Mouse (Mus musculus) ES-E14 (cell line): ENCODE measurements around the gene Shox2. TPM values are rescaled to one million over a fixed set of nuclear protein-coding genes. Genes with fewer than 3 reads are reported as not detected.

Source experiments
- DNase-seq: peaks from one replicate; pipeline ENCODE4 v3.0.0-alpha.2; 2013; ENCODE audit warnings: low read depth, low spot score
- H3K27ac ChIP-seq: 2 replicates; pipeline ENCODE4 v1.5.1; 2012; ENCODE audit warnings: low read depth, mild to moderate bottlenecking, low read length, moderate library complexity, mixed read lengths; ENCODE audit not compliant: poor library complexity, insufficient read depth, severe bottlenecking
- H3K36me3 ChIP-seq: 2 replicates; pipeline ENCODE4 v1.6.1; 2012; ENCODE audit warnings: mild to moderate bottlenecking, low read length, moderate library complexity, mixed read lengths; ENCODE audit not compliant: control insufficient read depth, poor library complexity, insufficient read depth, severe bottlenecking
- H3K4me1 ChIP-seq, 2 experiments: fragments of 150-350 bp in 1 of 2; sonication (generic) in 1 of 2; 2 replicates each; pipeline ENCODE4 v1.6.1; 2012; ENCODE audit warnings: low read length in 2 of 2, mild to moderate bottlenecking in 1 of 2, mixed read lengths in 1 of 2; ENCODE audit not compliant: control insufficient read depth in 2 of 2, insufficient read depth in 2 of 2, poor library complexity in 1 of 2
- H3K4me3 ChIP-seq, 2 experiments: fragments of 150-350 bp in 1 of 2; sonication (generic) in 1 of 2; 2 replicates each; pipeline ENCODE4 v1.5.1; 2012; ENCODE audit warnings: low read length in 2 of 2, low read depth in 1 of 2, mild to moderate bottlenecking in 1 of 2, mixed read lengths in 1 of 2; ENCODE audit not compliant: insufficient read depth in 1 of 2, poor library complexity in 1 of 2, severe bottlenecking in 1 of 2
- H3K9ac ChIP-seq: 2 replicates; pipeline ENCODE4 v1.6.1; 2012; ENCODE audit warnings: low read depth, mild to moderate bottlenecking, low read length, mixed read lengths; ENCODE audit not compliant: poor library complexity, insufficient read depth, severe bottlenecking
- H3K9me3 ChIP-seq: fragments of 150-350 bp; sonication (generic); 2 replicates; pipeline ENCODE4 v1.6.1; 2012; ENCODE audit warnings: low read depth, mild to moderate bottlenecking, low read length; ENCODE audit not compliant: control insufficient read depth, insufficient read depth
- CHD2 ChIP-seq: IDR thresholded peaks from 2 replicates; pipeline ENCODE4 v1.6.1; 2014; ENCODE audit warnings: mild to moderate bottlenecking, low read depth, low read length, inconsistent platforms
- HCFC1 ChIP-seq: IDR thresholded peaks from 2 replicates; pipeline ENCODE4 v1.6.1; 2012; ENCODE audit warnings: low read length, inconsistent platforms, borderline replicate concordance; ENCODE audit not compliant: insufficient read depth
- MAFK ChIP-seq: IDR thresholded peaks from 2 replicates; pipeline ENCODE4 v1.6.1; 2014; ENCODE audit warnings: mild to moderate bottlenecking, low read depth, low read length, inconsistent platforms; ENCODE audit not compliant: insufficient read depth
- ZC3H11A ChIP-seq: IDR thresholded peaks from 2 replicates; pipeline ENCODE4 v1.6.1; 2012; ENCODE audit warnings: low read depth, mild to moderate bottlenecking, inconsistent platforms, low read length, borderline replicate concordance
- ZNF384 ChIP-seq: IDR thresholded peaks from 2 replicates; pipeline ENCODE4 v1.6.1; 2012; ENCODE audit warnings: low read depth, low read length, inconsistent platforms
- in situ Hi-C, 2 experiments: fragments of 600-800 bp; cut with MboI; formaldehyde crosslinking; loops; one replicate each; pipeline ENCODE4 v1.15.1; 2025; ENCODE audit warnings: low sequenced_read_pairs in 2 of 2, inconsistent platforms in 1 of 2; ENCODE audit not compliant: unreplicated experiment in 2 of 2
- total RNA-seq: library from RNA; depleted of rRNA; stranded (reverse); fragments of 300-350 nt; gene quantifications from 2 replicates; pipeline ENCODE4 v1.2.3, GENCODE M21; 2012

Shox2 gene
- total RNA-seq, 1 experiment: 0.45 TPM

DNA sequence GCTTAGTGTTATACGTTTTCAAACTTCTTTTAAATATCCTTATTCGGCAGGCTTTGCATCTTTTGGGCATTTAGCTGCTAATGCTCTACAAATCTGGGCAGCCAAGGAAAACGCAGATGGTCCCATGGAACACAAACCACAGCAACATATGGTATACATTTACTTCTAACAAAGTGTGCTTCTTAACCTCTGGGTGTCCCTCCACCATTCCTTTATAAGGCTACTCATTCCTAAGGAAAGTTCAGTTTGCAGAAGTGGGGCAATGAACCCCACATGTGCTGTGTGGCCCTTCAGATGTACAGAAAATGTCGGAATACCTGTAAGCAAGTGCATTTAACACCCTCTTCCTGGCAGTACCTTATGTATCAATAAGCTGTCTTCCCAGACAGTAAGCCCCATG is 14.1 kb downstream of the Shox2 start:
- no peaks in the 10 kb centered on the region for H3K36me3 ChIP-seq
- peaks cover 0 to 5% of the 10 kb centered on the region in 2 experiments; a peak in 1 of 4 replicates for H3K4me1 ChIP-seq
- DNase-seq: no peak
- H3K4me3 ChIP-seq: no peak overlapping the region
- H3K9me3 ChIP-seq: no peaks in the 10 kb centered on the region
- in situ Hi-C loops: no loop called here
- no peak overlapping the region for H3K9ac ChIP-seq
- TF ChIP-seq CHD2 (no peak), ZNF384 (no peak), ZC3H11A (no peak), HCFC1 (no peak), MAFK (no peak)
- no peak overlapping the region for H3K27ac ChIP-seq

DNA sequence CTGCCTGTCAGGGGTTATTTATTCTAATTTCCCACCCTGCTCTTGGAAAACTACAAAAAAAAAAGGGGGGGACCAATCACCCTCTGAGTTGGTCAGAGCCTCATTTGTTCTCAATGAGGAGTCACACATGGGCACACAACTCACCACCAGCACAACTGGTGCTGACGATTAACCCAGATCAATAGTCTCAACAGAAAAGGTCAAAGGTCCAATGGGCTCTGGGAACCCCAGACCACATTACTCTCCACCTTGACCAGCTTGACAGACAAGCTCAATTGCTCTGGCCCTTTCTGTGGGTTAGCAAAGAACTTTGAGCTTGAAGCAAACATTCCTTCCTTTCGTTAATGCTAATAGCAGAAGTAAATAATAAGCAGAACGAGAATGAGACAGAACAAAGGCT is 16.7 kb downstream of the Shox2 start:
- Histone ChIP-seq H3K36me3 (no peaks in the 10 kb centered on the region), H3K4me1 (no peaks in the 10 kb centered on the region), H3K27ac (no peak overlapping the region), H3K9me3 (no peaks in the 10 kb centered on the region), H3K9ac (no peak overlapping the region), H3K4me3 (no peak overlapping the region)
- in situ Hi-C loops: no loop called here
- no peak for DNase-seq
- TF ChIP-seq MAFK (no peak), ZNF384 (no peak), ZC3H11A (no peak), CHD2 (no peak), HCFC1 (no peak)

DNA sequence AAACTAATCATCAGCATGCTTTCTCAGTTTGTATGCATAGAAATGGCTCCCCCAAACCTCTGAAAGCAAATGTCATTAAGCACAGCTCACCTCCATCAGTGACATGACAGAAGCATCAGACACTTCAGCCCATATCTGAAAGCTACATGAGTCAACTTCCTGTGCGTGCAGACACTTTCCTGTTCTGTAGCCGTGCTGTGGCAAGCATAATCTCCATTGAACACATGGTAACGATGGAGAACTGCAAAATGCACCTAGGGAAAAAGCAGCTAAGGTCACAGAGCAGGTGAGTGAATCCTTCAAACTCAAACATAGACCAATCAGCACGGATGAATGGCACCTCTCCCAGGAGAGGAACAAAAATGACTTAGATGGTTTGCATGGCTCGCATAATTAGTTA is 21.6 kb downstream of the Shox2 start:
- Histone ChIP-seq H3K9me3 (no peaks in the 10 kb centered on the region), H3K36me3 (no peaks in the 10 kb centered on the region), H3K4me1 (no peaks in the 10 kb centered on the region), H3K27ac (no peak overlapping the region), H3K4me3 (no peak overlapping the region), H3K9ac (no peak overlapping the region)
- DNase-seq: no peak
- in situ Hi-C loops: no loop called here
- TF ChIP-seq HCFC1 (no peak), CHD2 (no peak), ZNF384 (no peak), MAFK (no peak), ZC3H11A (no peak)

GRCm38 (mm10) chr3:66955126-66955525 is 26.4 kb downstream of the Shox2 start:
- no peaks in the 10 kb centered on the region for H3K36me3 ChIP-seq
- no peaks in the 10 kb centered on the region for H3K4me1 ChIP-seq
- TF ChIP-seq ZNF384 (no peak), ZC3H11A (no peak), MAFK (no peak), CHD2 (no peak)
- no peaks in the 10 kb centered on the region for H3K9me3 ChIP-seq
- DNase-seq: no peak
- no peak overlapping the region for H3K9ac ChIP-seq
- H3K4me3 ChIP-seq: no peak overlapping the region
- in situ Hi-C loops: no loop called here
- no peak overlapping the region for H3K27ac ChIP-seq

GRCm38 (mm10) chr3:66939675-66940074 is 41.9 kb downstream of the Shox2 start:
- no peaks in the 10 kb centered on the region for H3K4me1 ChIP-seq
- DNase-seq: no peak
- no peak for TF ChIP-seq CHD2
- no peak for TF ChIP-seq HCFC1
- TF ChIP-seq ZNF384: no peak
- no peak for TF ChIP-seq MAFK
- no peak for TF ChIP-seq ZC3H11A
- no peak overlapping the region for H3K27ac ChIP-seq
- H3K9ac ChIP-seq: no peak overlapping the region
- in situ Hi-C loops: no loop called here
- H3K4me3 ChIP-seq: no peak overlapping the region
- no peaks in the 10 kb centered on the region for H3K9me3 ChIP-seq
- H3K36me3 ChIP-seq: no peaks in the 10 kb centered on the region
